Mouse (Mus musculus) adrenal gland, adult (tissue): ENCODE measurements around the gene Tcf12.

Experiments used
- DNase-seq, 2 experiments: peaks; one replicate each; pipeline ENCODE4 v3.0.0; 2022 to 2023; ENCODE audit warnings: low spot score in 1 of 2; ENCODE audit not compliant: inconsistent age in 2 of 2

Gene Tcf12

GRCm38 (mm10) chr9:71811404-71811803 lies 300.3 kb downstream of the Tcf12 start:
- DNase-seq, result no peak

- DNase-seq, result no peak
Observed at GRCm38 (mm10) chr9:71810723-71811122, 300.9 kb downstream of the Tcf12 start.

- DNase-seq, result peak in 1 of 2 experiments; percentile 69
Observed at GRCm38 (mm10) chr9:71808640-71809254, 302.9 kb downstream of the Tcf12 start.

- no peak for DNase-seq
Observed at GRCm38 (mm10) chr9:71807801-71808200, 303.9 kb downstream of the Tcf12 start.

- peak; percentile 80 to 95 for DNase-seq
Observed at GRCm38 (mm10) chr9:71806422-71806805, 305.3 kb downstream of the Tcf12 start.

- peak; percentile 47 to 77 for DNase-seq
Observed at GRCm38 (mm10) chr9:71805646-71806421, 305.8 kb downstream of the Tcf12 start.

- DNase-seq, result no peak
Observed at GRCm38 (mm10) chr9:71804116-71804515, 307.6 kb downstream of the Tcf12 start.

GRCm38 (mm10) chr9:71803281-71803680 lies 308.4 kb downstream of the Tcf12 start:
- DNase-seq, result no peak

- DNase-seq, result no peak
Observed at GRCm38 (mm10) chr9:71799598-71799997, 312.1 kb downstream of the Tcf12 start.

- peak in 1 of 2 experiments; percentile 48 for DNase-seq
Observed at GRCm38 (mm10) chr9:71798176-71798575, 313.5 kb downstream of the Tcf12 start.
